Mouse (Mus musculus): ENCODE measurements around the gene Vps35l. TPM values are rescaled to one million over a fixed set of nuclear protein-coding genes. Genes with fewer than 3 reads are reported as not detected.

The Vps35l gene
- total RNA-seq, 2 experiments from 2014 or later, result 41.4 to 41.5 TPM

GRCm38 (mm10) chr7:118775991-118776390 lies 36.0 kb downstream of the Vps35l start:
- no peak for DNase-seq (ENCODE audit: low spot score in 2 of 2)

GRCm38 (mm10) chr7:118776491-118776890 lies 36.5 kb downstream of the Vps35l start:
- no peak for DNase-seq (ENCODE audit: low spot score in 2 of 2)

- DNase-seq (ENCODE audit: low spot score in 2 of 2), result no peak
These were observed 37.8 kb downstream of the Vps35l start for GRCm38 (mm10) chr7:118777598-118778394.

- no peak for DNase-seq (ENCODE audit: low spot score in 2 of 2)
These were observed 38.5 kb downstream of the Vps35l start for GRCm38 (mm10) chr7:118778561-118778960.

DNA sequence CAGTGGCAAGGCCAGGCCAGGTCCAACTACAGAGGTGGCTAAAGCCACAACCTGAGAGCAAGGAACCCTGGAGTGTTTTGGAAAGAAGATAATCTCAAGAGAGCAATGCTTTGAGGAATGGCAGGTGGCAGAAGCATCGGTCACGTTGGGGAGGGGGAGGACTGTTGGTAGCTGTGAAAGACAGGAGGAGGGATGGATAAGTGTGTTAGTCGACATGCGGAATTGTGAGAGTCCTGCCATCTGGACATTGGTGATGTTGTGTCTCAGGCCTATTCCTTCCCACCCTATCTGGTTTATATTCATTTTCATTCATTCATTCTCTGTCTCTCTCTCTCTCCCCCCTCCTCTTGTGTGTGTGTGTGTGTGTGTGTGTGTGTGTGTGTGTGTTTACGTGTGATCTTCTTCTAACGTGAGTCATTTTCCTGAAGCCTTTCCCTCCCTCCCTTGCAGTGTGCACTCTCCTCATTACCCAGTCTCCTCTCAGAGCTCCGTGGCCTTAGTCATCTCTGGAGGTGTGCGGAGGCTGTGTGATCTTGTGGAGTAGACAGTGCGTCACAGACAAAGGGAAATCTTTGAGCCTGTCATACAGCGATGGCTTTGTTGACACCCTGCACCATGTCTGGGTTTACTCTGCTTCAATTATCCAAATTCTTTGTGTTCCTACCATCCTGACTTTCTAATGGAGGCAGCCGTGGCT lies 43.4 kb downstream of the Vps35l start:
- no peak for DNase-seq (ENCODE audit: low spot score in 2 of 2)

- DNase-seq (ENCODE audit: low spot score in 2 of 2), result no peak
These were observed 46.1 kb downstream of the Vps35l start for GRCm38 (mm10) chr7:118786091-118786490.

DNA sequence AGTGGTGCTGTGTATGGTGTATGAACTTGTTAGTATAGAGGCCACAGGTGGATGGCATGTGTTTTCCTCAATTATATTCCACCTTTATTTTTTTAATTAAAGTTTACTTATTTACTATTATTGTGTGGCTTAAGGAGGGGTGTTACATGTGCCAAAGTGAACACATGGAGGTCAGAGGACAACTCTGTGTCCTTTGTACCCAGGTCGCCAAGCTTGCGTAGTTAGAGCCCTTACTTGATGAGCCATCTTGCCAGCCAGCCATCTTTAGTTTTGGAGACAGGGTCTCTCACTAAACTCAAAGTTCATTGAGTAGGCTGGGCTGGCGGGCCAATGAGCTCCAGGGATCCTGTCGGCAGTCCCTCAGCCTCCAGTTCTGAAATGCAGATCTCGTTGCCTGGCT lies 47.3 kb downstream of the Vps35l start:
- no peak for DNase-seq (ENCODE audit: low spot score in 2 of 2)

DNA sequence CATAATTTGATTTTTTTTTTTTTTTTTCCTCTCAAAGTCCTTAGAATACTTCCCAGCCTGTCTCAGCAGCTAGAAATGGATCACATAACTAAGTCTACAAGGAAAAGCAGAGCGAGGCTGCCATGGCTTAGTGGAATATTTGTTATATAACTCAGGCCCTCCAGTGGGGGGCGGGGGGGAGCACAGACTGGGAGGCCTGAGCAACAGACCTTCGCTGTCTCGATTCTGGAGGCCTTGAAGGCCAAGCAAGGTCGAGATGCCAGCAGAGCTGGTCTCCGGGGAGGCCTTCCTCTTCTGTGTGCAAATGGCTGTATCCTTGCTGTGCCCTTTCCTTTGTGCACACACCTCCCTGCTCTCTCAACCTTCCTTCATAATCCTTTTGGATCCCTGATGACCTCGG lies 48.5 kb downstream of the Vps35l start:
- no peak for DNase-seq (ENCODE audit: low spot score in 2 of 2)

DNA sequence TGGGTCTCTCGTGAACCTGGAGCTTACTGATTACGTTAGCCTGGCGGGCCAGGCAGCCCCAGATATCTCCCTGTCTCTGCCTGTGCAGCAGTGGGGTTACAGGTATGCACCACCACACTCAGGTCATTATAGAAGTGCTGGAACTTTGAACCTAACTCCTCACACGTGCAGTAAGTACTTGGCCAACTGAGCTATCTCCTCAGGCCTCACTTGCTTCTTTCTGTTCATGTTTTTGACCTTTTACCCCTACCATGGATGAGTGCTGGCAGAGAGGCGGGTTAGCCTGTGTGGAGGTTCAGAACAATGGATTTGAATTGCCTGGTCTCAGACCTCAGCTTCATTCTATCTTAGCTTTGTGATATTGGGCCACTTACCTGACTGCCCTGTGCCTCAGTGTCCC lies 50.3 kb downstream of the Vps35l start:
- DNase-seq (ENCODE audit: low spot score in 2 of 2), result no peak

GRCm38 (mm10) chr7:118793899-118794298 lies 53.9 kb downstream of the Vps35l start:
- DNase-seq (ENCODE audit: low spot score in 2 of 2), result no peak

DNA sequence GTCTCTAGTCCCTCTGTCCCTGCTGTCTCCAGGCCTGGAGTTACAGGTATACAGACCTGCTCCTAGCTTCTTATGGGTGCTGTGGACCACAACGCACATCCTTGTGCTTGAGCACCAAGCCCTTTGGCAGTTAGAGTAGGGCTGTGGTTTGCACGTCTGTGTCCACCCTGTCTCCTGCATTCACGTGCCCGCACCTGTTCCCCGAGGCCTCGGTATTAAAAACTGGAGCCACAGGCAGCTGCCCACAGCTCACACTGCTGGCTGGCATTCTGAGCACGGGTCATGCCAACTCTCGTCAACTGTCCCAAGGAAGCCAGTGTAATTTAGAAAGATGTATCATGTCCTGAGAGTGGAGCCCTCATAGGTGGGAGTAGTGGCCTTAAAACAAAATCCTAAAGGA lies 55.8 kb downstream of the Vps35l start:
- no peak for DNase-seq (ENCODE audit: low spot score in 2 of 2)

DNA sequence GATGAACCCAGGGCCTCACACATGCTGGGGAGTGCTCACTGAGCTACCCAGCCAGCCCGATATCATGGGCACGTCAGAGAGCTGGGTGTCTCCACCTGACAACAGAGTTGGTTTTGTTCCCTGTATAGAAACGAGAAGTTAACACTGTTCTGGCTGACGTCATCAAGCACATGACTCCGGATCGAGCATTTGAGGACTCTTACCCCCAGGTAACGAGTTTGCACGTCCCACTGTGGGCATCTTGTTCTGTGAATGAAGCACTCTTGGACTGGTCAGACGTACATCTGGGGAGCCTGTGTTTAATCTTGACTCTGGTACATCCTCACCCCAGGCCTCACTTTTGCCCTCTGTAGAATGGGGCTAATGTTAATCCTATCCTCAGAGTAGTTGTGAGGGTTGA lies 56.8 kb downstream of the Vps35l start:
- no peak for DNase-seq (ENCODE audit: low spot score in 2 of 2)

DNA sequence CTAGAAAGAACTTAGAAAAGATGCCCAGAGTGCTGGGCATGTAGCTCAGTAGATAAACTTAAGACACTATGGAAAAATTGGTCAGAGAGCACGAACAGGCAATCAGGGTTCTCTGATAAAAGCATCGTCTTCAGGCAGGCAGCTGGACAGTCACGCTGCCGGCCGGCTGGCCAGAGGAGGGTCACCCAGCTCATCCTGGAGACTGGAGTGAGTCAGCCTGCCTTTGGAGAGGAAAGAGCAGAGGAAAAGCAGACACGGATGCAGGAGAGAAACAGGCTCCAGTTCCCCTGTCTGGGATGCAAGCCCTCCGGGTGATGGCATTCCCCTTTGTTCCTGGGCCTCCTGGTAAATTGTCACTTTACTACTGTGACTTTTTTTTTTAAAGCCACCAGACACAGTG lies 57.6 kb downstream of the Vps35l start:
- no peak for DNase-seq (ENCODE audit: low spot score in 2 of 2)

DNA sequence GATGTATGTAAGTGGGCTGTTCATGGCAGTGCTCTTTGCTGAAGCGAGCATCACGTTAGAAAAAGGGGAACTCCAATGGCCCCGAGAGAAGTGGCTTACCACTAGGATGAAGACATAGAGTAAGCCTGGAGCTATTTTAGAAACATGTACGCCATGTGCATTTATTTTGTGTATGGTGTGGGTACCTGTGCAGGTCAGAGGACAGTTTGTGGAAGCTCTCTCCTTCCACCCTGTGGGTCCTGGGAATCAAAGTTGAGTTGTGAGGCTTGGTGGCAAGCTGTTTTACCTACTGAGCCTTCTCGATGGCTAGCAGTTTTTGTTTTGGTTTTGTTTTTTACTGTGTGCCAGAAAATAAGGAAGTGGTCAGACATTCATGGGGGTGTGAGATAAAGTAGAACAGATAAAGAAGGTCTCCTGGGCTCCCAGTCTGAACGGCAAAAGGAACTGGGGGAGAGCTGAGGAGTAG lies 58.1 kb downstream of the Vps35l start:
- no peak for DNase-seq (ENCODE audit: low spot score in 2 of 2)

GRCm38 (mm10) chr7:118800112-118800734 lies 60.2 kb downstream of the Vps35l start:
- DNase-seq (ENCODE audit: low spot score in 2 of 2), result no peak

- no peak for DNase-seq (ENCODE audit: low spot score in 2 of 2)
These were observed 61.8 kb downstream of the Vps35l start for GRCm38 (mm10) chr7:118801791-118802190.

DNA sequence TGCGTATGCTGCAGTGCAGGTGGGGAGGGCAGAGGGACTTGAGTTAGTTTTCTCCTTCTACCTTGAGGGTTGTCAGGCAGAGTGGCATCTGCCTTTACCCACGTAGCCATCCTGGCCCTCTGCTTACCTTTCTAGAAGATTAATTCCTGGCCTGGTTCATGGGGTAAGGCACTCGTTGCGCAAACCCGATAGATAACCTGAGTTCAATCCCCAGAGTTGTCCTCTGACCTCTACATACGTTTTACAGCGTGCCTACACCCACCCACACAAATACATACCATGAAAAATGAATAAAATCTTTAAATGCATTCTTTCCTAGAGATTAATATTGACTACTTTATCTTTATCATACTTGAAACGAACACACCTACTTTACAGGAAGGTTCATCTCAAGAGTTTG lies 63.4 kb downstream of the Vps35l start:
- no peak for DNase-seq (ENCODE audit: low spot score in 2 of 2)

DNA sequence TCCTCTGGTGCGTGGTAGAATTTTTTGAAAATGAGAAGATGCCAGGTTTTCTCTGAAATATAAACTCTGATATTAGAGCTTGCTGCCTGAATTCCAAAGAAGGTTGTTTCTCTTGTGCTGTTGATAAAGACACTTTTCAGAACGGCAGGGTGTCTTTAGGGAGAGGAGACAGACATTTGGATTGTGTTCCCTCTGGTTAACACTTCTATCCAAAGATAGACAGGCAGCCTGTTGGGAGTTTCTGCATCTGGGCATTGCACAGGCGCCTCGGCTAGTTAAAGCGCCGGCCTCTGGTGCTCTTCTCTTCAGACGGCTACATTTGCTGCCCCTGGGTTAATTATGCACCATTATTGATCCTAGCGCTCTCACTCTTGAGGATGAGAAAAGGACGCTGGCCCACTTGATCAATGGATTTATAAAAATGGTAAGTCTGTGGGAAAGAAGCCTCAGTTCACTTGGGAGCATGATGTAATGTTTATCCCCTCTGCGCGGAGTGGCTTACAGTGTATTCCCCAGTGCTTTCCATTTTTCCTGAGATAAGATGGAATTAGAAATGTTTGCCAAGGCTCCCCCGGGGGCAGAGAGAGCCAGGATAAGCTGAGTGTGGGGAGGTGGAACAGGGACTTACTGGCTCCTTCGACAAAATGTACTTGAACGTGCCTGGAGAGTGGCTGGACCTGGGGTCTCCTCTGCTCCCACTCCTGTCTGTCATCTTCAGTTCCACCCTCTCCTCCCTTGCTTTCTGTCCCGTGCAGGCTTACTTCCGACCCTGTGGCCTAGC lies 66.8 kb downstream of the Vps35l start:
- DNase-seq (ENCODE audit: low spot score in 2 of 2), result no peak

- DNase-seq (ENCODE audit: low spot score in 2 of 2), result peak in 1 of 2 experiments; percentile 34
These were observed 67.9 kb downstream of the Vps35l start for GRCm38 (mm10) chr7:118807899-118808298.

DNA sequence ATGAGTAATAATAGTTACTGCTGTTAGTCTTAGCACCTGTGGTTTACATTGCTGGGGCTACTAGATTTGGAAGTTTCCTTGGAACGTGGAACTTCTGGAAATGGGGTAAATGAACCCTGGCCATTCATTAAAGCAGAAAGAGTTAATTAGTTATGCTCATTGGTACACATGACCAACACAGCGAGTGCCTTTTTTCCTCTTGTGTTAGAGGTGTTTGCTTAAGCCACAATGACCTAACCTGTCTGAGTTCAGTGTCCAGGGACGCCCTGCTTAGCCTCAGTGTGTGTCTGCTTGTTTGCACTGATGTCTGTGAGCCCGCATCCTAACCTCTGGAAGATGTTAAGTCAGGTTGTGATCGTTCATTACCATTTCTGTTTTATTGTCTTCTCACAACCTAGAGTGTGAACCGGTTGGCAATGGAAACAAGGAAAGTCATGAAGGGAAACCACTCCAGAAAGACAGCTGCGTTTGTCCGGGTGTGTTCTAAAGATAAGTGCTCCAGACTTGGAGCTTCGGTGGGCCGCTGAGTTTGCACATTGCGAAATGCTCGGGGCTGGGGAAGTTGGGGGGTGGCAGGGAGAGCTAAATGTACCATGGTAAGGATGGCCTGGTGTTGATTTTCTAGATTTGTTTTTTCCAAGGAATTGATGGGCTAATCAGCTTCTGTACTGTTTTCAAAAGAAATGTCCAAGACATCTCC lies 71.5 kb downstream of the Vps35l start:
- DNase-seq (ENCODE audit: low spot score in 2 of 2), result no peak

GRCm38 (mm10) chr7:118813592-118813991 lies 73.6 kb downstream of the Vps35l start:
- DNase-seq (ENCODE audit: low spot score in 2 of 2), result no peak

All from gastrocnemius, postnatal 4 days (tissue).